Mouse (Mus musculus) forebrain, embryonic 10.5 days (tissue): ENCODE results near the gene Tob2. TPM values are rescaled to one million over a fixed set of nuclear protein-coding genes. Genes with fewer than 3 reads are reported as not detected.

Experiments
- DNase-seq: peaks from one replicate; pipeline ENCODE4 v3.0.0-alpha.2; 2017; ENCODE audit warnings: low spot score; ENCODE audit errors: extremely low spot score
- H3K27ac ChIP-seq: fragments of 300-500 bp; sonication (generic); 2 replicates; pipeline ENCODE4 v1.5.1; 2016; ENCODE audit warnings: mild to moderate bottlenecking
- H3K27me3 ChIP-seq: fragments of 300-500 bp; sonication (generic); 2 replicates; pipeline ENCODE4 v1.6.1; 2016; ENCODE audit warnings: mild to moderate bottlenecking; ENCODE audit not compliant: poor library complexity, severe bottlenecking
- H3K36me3 ChIP-seq: fragments of 300-500 bp; sonication (generic); replicated peaks from 2 replicates; pipeline ENCODE4 v1.6.1; 2016; ENCODE audit warnings: mild to moderate bottlenecking, moderate library complexity
- H3K4me1 ChIP-seq: fragments of 300-500 bp; sonication (generic); 2 replicates; pipeline ENCODE4 v1.6.1; 2016
- H3K4me3 ChIP-seq: fragments of 300-500 bp; sonication (generic); 2 replicates; pipeline ENCODE4 v1.5.1; 2016; ENCODE audit warnings: mild to moderate bottlenecking, moderate library complexity
- H3K9me3 ChIP-seq: fragments of 300-500 bp; sonication (generic); 2 replicates; pipeline ENCODE4 v1.6.1; 2016; ENCODE audit warnings: mild to moderate bottlenecking, moderate library complexity
- WGBS: fragments of 180-500 bp; shearing (Covaris S2); methylation state at CpG from one replicate; pipeline ENCODE4 v1.1.7; 2016; 5-methylcytosine and 5-hydroxymethylcytosine counted together
- polyA plus RNA-seq: library from polyadenylated mRNA; unstranded; fragments of >200 nt; fragmentation: Nextera tagmentation; extraction: Ambion mirVana; gene quantifications from 2 replicates; pipeline ENCODE4 v1.2.1, GENCODE M21; 2016

The Tob2 gene
- 20.1 and 20.3 TPM in 2 replicates for polyA plus RNA-seq

DNA sequence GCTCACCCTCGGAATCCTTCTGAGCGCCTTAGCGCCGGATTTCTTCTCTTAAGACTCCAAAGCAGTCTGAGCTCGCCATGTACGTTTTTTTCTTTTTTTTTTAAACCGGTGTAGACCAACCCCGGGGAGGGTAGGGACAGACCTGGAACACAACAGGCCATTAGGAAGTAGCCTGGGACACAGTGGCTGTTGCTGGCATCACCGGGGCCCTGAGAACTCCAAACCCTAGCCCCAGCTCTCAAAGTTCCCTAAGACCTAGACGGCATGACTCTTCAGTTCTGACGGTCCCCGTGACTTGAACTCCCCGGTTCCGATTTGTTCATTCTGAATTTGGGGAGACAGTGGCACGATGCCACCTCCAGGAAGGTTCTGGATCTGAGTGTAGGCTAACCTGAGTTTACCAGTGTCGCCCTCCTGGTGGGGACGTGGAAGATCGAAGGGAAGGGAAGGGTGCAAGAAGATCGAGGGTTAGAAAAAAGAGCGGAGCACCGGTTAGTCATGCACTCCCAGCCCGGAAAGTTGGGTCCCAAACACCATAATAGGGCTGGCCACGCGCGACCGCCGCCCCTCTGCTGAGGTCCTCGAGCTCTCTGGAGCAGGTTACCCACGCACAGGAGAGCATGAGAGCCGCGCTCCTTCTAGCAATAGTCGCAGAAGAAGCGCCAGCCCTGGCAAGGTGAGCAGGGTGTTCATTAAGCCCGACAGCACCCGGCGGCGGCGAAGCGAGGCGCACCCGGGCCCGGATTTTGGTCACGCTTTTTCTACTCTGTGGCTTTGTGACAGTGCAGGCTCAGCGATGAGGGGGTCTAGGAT is at the start of gene Tob2:
Gene Tob2 (minus strand): TSS at position 280 of the 813 bp plus-strand sequence.
- H3K27ac ChIP-seq: peak within 1 kb of the TSS; percentile 95
- peak within 1 kb of the TSS; percentile 96 for H3K4me3 ChIP-seq
- H3K4me1 ChIP-seq: peaks cover 45% of the 10 kb centered on the region
- H3K36me3 ChIP-seq: peaks cover 18% of the 10 kb centered on the region
- WGBS: under 1% methylated on average over 44 of the region's 44 CpGs
- peak; percentile 57 for DNase-seq
- H3K9me3 ChIP-seq: no peaks in the 10 kb centered on the region
- no peaks in the 10 kb centered on the region for H3K27me3 ChIP-seq

DNA sequence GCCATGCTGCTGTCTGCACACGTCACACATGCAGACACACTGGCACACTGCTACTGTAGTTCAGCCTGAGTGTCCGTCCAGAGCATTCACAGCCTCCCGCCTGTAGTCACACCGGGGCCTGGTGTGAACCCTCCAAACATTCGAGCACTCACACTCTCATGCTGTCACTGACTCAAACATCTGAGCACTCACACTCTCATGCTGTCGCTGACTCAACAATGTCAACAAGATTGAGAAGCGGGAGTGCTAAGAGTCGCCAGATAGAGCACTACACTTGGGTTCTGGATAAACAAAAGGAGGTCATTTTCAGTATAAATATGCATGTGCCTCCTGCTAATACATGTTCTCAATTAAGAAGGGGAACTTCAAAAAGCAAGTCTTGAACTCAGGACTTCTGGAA is 49.4 kb upstream of the Tob2 start:
- Histone ChIP-seq H3K4me3 (no peak overlapping the region), H3K36me3 (peaks cover 100% of the 10 kb centered on the region), H3K27me3 (no peaks in the 10 kb centered on the region), H3K4me1 (no peaks in the 10 kb centered on the region), H3K27ac (no peak overlapping the region), H3K9me3 (no peaks in the 10 kb centered on the region)
- 96% methylated on average over 8 of the region's 8 CpGs for WGBS
- DNase-seq: no peak

DNA sequence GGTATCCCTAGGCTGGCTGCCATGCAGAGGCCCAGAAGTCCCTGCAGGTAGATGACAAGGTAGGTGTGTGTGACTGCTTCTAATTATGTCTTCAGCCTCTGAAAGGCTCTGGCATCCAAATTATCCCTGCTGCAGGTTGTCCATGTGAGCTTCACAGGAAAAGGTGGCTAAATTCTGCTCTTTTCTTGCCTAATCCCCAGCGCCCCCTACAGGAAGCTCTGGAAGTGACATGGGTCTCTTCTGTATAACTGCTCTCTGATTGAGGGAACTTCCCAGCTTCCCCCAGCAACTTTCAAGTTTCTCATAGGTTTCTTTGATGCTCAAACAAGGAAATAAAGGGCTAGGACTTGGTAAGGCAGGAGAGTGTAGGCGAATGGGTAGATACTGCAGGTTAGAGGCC is 46.3 kb upstream of the Tob2 start:
- peak; percentile 67 for DNase-seq
- no peak overlapping the region for H3K4me3 ChIP-seq
- WGBS: 37% methylated on average over 2 of the region's 2 CpGs
- H3K27me3 ChIP-seq: no peaks in the 10 kb centered on the region
- H3K9me3 ChIP-seq: no peaks in the 10 kb centered on the region
- no peaks in the 10 kb centered on the region for H3K4me1 ChIP-seq
- peaks cover 100% of the 10 kb centered on the region for H3K36me3 ChIP-seq
- H3K27ac ChIP-seq: no peak overlapping the region

DNA sequence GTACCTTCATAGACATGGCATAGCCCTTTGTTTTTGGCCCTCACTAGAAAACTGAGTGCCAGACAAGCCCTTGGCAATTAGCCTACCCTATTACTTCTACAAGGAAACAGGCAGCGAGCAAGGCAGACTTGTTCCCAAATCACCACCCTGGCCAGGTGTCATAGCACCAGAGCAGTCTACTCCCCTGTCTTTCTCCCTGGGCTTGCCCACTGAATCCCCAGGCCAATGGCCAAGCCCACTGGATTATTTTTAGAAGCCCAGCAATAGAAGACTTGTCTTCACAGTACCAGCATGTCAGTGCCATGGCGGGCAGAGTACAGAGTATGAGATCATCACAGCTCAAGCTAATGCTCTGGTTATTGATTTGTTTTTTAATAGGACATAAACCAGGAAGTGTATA is 40.2 kb upstream of the Tob2 start:
- Histone ChIP-seq H3K27me3 (no peaks in the 10 kb centered on the region), H3K4me1 (no peaks in the 10 kb centered on the region), H3K9me3 (no peaks in the 10 kb centered on the region), H3K4me3 (no peak overlapping the region), H3K27ac (no peak overlapping the region), H3K36me3 (peaks cover 97% of the 10 kb centered on the region)
- WGBS: 96% methylated on average over 2 of the region's 2 CpGs
- DNase-seq: no peak

DNA sequence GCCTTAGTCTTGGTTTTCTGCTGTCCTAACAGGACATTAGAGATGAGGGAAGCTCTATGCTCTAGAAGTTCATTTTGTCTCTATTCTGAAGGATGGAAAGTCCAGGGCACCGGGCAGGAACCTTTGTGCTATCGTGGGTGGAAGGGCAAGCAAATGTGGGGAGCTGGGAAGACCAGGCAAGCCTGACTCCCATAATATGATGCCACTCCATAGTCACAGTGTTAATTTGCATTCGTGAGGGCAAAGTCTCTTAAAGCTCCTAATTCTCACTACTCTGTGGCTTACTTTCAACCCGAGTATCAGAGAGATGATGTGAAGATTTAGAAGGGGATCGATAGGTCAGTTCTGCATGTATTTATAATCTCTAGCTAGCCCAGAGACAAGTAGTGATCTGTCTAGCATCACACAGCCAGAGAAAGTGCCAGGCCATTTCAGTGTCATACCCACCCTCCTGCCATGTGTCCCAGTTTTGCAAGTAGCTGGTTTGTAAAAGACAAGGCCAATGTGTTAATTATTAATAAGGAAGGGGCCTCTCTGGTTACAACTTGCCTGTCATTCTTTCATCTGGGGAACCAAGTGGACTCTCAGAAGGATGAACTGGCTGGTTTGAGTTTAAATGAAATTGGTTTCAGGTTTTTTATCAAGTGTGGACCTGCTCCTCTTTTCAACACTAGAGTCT is 39.1 kb upstream of the Tob2 start:
- H3K9me3 ChIP-seq: no peaks in the 10 kb centered on the region
- no peak for DNase-seq
- no peak overlapping the region for H3K4me3 ChIP-seq
- 93% methylated on average over 5 of the region's 5 CpGs for WGBS
- H3K36me3 ChIP-seq: peaks cover 97% of the 10 kb centered on the region
- no peaks in the 10 kb centered on the region for H3K4me1 ChIP-seq
- H3K27ac ChIP-seq: no peak overlapping the region
- no peaks in the 10 kb centered on the region for H3K27me3 ChIP-seq

DNA sequence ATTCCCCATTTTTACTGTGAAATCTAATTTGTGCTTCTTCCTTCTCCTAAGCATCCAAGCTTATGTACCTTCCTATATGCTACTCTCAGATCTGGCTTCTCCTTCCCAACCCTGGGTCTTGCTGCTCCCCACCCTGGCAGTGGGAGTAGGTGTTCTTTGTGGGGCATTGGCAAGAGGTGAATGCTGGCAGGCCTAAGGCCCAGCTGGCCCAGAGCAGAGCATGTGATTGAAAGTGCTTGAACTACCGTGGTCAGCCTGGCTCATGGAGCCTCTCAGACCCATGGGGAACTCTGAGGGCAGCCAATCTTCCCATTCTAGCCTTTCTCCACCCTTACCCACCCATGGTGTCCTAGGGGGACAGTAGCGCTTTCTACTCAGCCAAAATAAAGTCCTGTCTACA is 37.8 kb upstream of the Tob2 start:
- Histone ChIP-seq H3K36me3 (peaks cover 96% of the 10 kb centered on the region), H3K27ac (no peak overlapping the region), H3K4me3 (no peak overlapping the region), H3K4me1 (no peaks in the 10 kb centered on the region), H3K9me3 (no peaks in the 10 kb centered on the region), H3K27me3 (no peaks in the 10 kb centered on the region)
- DNase-seq: no peak
- WGBS: 90% methylated on average over 2 of the region's 2 CpGs

DNA sequence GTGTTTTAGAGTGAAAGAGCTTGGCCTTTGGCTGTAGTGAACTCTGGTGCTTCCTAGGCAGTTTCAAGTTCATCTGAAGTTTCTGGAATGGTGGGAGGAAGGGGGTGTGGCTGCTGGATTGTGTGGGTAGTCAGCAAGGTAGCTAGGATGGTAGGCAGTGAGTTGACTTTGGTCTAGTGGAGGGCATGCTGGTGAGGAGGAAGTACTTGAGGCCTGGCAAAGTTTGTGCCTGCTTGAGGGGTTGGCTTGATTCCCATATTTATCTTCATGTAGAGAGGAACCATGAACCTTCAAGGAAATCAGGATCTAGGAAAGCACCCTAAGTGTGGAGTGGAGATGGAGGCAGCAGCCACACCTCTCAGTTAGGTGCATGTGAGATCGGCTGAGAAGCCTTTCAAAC is 35.4 kb upstream of the Tob2 start:
- DNase-seq: no peak
- peaks cover 96% of the 10 kb centered on the region for H3K36me3 ChIP-seq
- WGBS: 83% methylated on average over 1 of the region's 1 CpGs
- H3K4me1 ChIP-seq: no peaks in the 10 kb centered on the region
- no peaks in the 10 kb centered on the region for H3K9me3 ChIP-seq
- H3K4me3 ChIP-seq: no peak overlapping the region
- H3K27me3 ChIP-seq: no peaks in the 10 kb centered on the region
- no peak overlapping the region for H3K27ac ChIP-seq

DNA sequence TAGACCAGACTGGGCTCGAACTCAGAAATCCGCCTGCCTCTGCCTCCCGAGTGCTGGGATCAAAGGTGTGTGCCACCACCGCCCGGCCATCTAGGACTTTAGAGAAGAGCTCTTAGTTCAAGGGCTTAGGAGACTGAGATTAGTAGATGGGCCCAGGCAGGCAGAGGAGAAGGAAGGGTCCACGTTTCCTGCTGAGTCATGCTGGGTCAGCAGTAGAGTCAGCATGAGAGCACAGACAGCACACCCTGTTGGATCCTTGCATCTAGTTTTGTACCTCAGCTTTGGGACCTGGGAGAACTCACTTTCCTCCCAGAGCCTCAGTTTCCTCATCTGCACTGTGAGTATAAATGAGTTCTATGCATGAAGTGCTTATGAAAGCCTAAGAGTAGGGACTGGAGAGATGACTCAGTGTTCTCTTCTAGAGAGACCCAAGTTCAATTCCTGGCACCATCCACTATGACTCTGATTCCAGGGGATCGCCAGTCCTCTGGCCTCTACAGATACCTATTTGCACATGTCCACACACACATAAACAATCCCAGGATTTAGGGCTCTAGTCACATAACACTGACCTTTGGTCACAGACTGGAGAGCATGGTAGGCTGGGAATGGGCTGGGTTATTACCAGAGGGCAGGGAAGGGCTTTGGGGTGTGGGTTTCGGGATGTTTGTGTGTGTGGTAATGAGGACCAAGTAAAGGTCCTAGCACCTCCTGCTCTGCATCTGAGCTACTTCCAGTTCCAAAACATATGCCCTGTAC is 33.4 kb upstream of the Tob2 start:
- Histone ChIP-seq H3K27ac (no peak overlapping the region), H3K9me3 (no peaks in the 10 kb centered on the region), H3K4me3 (no peak overlapping the region), H3K4me1 (no peaks in the 10 kb centered on the region), H3K36me3 (peaks cover 87% of the 10 kb centered on the region), H3K27me3 (no peaks in the 10 kb centered on the region)
- DNase-seq: no peak
- WGBS: 94% methylated on average over 8 of the region's 8 CpGs

DNA sequence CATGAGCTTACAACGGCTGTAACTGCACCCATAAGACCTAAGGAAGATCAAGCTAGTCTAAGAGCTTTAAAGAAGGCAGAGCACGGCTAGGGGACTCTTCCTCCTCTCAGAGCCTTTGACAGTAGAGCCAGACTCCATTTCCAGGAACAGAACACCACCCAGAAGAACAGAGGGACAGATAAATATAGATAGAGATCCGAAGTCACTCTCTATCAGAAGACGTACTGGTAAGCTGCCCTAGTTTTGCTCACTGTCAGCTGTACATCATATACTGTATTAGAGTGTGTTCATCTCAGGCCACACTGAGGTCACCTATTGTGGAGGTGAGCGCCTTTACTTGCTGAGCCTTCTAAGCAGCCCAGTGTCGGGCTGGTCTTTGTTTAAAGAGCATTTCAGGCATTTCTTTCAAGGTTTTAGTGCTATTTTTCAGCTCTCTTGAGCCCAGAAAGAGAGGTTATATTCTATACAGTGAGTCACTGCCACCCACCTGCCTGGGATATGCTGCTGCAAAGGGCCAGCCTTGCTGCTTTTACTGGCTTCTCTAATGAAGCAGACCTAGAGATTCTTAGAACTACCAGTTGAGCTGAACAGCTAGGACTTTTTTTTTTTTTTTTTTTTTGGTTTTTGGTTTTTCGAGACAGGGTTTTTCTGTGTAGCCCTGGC is 32.7 kb upstream of the Tob2 start:
- Histone ChIP-seq H3K27me3 (no peaks in the 10 kb centered on the region), H3K27ac (no peak overlapping the region), H3K9me3 (no peaks in the 10 kb centered on the region), H3K4me3 (no peak overlapping the region), H3K4me1 (no peaks in the 10 kb centered on the region), H3K36me3 (peaks cover 85% of the 10 kb centered on the region)
- DNase-seq: no peak
- 92% methylated on average over 7 of the region's 7 CpGs for WGBS

DNA sequence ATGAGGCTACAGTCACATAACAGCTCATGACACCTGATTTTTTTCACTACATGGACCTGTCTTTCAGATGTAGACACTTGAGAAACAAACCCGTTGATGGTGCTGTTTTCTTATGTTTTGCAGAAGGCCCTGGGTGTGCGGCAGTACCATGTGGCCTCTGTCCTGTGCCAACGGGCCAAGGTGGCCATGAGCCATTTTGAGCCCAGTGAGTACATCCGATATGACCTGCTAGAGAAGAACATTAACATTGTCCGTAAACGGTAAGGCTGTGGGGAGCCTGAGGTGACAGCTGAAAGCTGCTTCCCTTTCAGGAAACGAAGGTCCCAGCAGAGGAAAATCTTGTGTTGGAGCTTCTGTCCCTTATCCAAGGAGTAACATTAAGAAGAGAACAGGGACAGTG is 30.6 kb upstream of the Tob2 start:
- WGBS: 95% methylated on average over 7 of the region's 7 CpGs
- Histone ChIP-seq H3K4me1 (no peaks in the 10 kb centered on the region), H3K4me3 (no peak overlapping the region), H3K27ac (no peak overlapping the region), H3K9me3 (no peaks in the 10 kb centered on the region), H3K36me3 (peaks cover 74% of the 10 kb centered on the region), H3K27me3 (no peaks in the 10 kb centered on the region)
- no peak for DNase-seq

DNA sequence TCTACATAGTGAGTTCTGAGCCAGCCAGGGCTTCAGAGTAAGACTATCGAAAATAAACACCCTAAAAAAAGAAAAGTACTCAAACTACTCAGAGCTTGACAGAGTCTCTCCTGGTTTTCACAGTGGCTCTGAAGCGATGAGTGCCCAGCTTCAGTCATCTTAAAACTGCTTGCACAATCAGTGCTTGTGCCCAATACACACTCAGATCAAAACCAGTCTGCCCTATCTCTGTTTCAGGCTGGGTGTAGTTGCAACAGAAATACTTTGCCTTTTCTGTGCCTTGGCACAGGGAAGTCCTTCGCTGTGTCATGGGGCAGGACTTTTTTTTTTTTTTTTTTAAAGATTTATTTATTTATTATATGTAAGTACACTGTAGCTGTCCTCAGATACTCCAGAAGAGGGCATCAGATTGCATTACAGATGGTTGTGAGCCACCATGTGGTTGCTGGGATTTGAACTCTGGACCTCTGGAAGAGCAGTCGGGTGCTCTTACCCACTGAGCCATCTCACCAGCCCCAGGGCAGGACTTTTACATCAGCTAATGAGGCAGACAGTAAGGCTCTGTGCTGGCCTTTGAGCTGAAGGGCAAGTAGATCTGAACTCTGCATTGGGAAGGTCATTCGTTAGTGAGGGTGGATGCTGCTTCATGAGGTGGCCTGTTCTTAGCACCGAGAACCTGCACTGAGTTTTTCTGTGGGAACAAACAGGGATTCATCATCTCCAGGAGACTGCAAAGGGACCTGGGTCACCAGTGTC is 28.4 kb upstream of the Tob2 start:
- DNase-seq: no peak
- Histone ChIP-seq H3K27ac (no peak overlapping the region), H3K4me1 (no peaks in the 10 kb centered on the region), H3K27me3 (no peaks in the 10 kb centered on the region), H3K9me3 (no peaks in the 10 kb centered on the region), H3K36me3 (peaks cover 61% of the 10 kb centered on the region), H3K4me3 (no peak overlapping the region)
- WGBS: 92% methylated on average over 6 of the region's 6 CpGs

DNA sequence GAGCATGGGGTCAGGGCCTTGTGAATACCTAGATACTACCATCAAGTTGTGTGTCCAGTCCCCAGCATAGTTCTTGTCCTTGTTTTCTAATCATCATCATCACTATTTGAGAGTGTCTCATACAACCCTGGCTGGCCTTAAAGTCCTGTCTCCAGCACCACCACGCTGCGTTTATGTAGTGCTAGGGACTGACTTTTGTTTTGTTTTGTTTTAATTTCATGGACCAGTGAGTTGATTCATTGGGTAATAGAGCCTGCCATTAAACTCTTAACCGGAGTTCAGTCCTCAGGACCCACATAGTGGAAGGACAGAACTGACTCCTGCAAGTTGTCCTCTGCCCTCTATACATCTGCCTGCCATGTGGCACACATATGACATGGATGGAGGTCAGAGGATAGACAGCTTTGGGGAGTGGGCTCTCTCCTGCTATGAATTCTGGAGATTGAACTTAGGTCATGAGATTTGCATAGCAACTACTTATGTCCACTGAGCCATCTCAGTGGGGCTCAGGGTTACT is 26.9 kb upstream of the Tob2 start:
- H3K27me3 ChIP-seq: no peaks in the 10 kb centered on the region
- 86% methylated on average over 3 of the region's 3 CpGs for WGBS
- H3K27ac ChIP-seq: no peak overlapping the region
- no peak overlapping the region for H3K4me3 ChIP-seq
- 0 out of 2 replicates have a peak, but pooled peaks cover 2% of the 10 kb centered on the region for H3K4me1 ChIP-seq
- H3K36me3 ChIP-seq: peaks cover 49% of the 10 kb centered on the region
- no peaks in the 10 kb centered on the region for H3K9me3 ChIP-seq
- DNase-seq: no peak
